ENCODE assay signal across 8 mouse cellular contexts in the genomic region with DNA sequence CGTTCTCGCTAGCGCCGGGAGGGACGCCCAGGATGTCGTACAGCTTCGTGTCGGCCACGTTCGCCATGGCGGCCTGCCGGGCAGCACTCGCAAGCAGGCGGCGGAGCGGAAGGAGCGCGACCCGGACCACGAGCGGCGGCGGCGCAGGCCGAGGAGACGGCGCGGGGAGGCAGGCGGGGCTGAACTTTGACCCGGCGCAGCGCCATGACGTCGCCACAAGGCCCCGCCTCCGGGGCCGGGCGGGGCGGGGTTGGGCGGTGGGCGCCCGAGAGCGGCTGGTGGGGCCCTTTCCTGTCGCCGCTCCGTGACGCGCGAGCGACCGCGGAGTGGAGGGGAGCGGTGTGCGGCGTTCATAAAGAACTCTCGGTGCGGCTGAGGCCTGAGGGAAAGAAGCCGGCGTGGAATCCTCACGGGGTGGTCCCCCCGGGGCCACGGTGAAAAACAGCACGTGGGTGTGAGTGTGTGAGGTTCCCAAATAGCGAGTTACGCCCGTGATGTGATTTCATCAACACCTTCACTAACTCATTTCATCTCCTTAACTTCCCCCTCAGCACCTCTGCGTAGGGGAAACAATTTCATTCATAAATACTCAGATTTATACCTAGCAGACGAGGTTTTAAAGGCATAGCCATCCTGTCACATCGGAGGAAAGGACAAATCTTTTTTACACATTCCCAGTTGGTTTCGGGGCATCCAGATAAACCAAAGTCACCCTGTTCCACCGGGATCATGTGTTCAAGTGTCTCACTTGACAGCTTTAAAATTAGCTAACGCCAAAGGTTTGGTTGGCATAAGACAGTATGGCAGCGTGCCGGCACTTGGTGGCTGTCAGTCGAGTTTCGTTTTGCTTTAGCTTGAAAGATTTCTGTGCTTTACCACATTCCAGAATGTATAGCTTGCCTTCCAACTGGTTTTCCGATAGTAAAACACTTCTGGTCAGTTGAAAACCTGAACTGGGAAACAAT. TPM values are rescaled to one million over a fixed set of nuclear protein-coding genes. Genes with fewer than 3 reads are reported as not detected.
DNase-seq lines count a peak whose midpoint lies in the region; ATAC-seq and TF ChIP-seq lines count a peak whose summit lies in the region.

A gene (minus strand): TSS at position 164 of the 965 bp plus-strand sequence.

- peaks cover 29 to 64% of the 10 kb centered on the region in 2 experiments for H3K36me3 ChIP-seq in MEL (ENCODE audit: control insufficient read depth in 1 of 2, insufficient read depth in 2 of 2, low read length in 2 of 2)
- 0 out of 2 replicates have a peak, but pooled peaks cover 11% of the 10 kb centered on the region for H3K36me3 ChIP-seq in forebrain, postnatal 0 days (ENCODE audit: insufficient read depth)
- peaks cover 26% of the 10 kb centered on the region for H3K36me3 ChIP-seq in lung, embryonic 15.5 days

- ATAC-seq in forebrain, postnatal 0 days, result peak; percentile 96
- ATAC-seq in lung, embryonic 15.5 days (ENCODE audit: borderline replicate concordance, extremely low read depth, low FRiP score, low TSS enrichment), result peak; percentile 96

- no peak for TF ChIP-seq RAD21 in MEL (IDR thresholded peaks at IDR 0.05; ENCODE audit: low read depth, low read length)

- H3K27ac ChIP-seq in MEL (ENCODE audit: control insufficient read depth, low read depth, low read length), result peak within 1 kb of the TSS; percentile 71
- peak within 1 kb of the TSS; percentile 91 for H3K27ac ChIP-seq in forebrain, postnatal 0 days (ENCODE audit: low read depth, low read length)
- H3K27ac ChIP-seq in lung, embryonic 15.5 days, result peak within 1 kb of the TSS; percentile 86

- TF ChIP-seq CTCF in MEL (IDR thresholded peaks at IDR 0.05 in 2 of 3, conservative IDR thresholded peaks at IDR 0.05 in 1 of 3; ENCODE audit: control insufficient read depth in 1 of 3, insufficient read depth in 1 of 3, low read depth in 2 of 3, low read length in 3 of 3, poor library complexity in 1 of 3, severe bottlenecking in 1 of 3), result no peak
- TF ChIP-seq CTCF in forebrain, postnatal 0 days (IDR thresholded peaks at IDR 0.05; ENCODE audit: low read depth), result no peak

- TF ChIP-seq EP300 in MEL (IDR thresholded peaks at IDR 0.05; ENCODE audit: low read depth in 1 of 2, low read length in 2 of 2), result no peak

- peak within 1 kb of the TSS; percentile 98 for H3K9ac ChIP-seq in MEL (ENCODE audit: control insufficient read depth, low read depth, low read length, poor library complexity, severe bottlenecking)
- H3K9ac ChIP-seq in forebrain, postnatal 0 days, result peak within 1 kb of the TSS; percentile 83
- peak within 1 kb of the TSS; percentile 73 for H3K9ac ChIP-seq in lung, embryonic 15.5 days

- peaks cover 40% of the 10 kb centered on the region for H3K79me2 ChIP-seq in MEL (ENCODE audit: control insufficient read depth, insufficient read depth, low read length, poor library complexity)

- H3K4me3 ChIP-seq in MEL (ENCODE audit: control insufficient read depth in 1 of 2, insufficient read depth in 1 of 2, low read depth in 2 of 2, low read length in 2 of 2), result peak within 1 kb of the TSS; percentile 92
- H3K4me3 ChIP-seq in forebrain, postnatal 0 days (ENCODE audit: low read depth, low read length), result peak within 1 kb of the TSS; percentile 94
- H3K4me3 ChIP-seq in lung, embryonic 15.5 days, result peak within 1 kb of the TSS; percentile 73

- peak within 1 kb of the TSS; percentile 82 for H3K4me2 ChIP-seq in forebrain, postnatal 0 days (ENCODE audit: low read depth)
- H3K4me2 ChIP-seq in lung, embryonic 15.5 days, result peak within 1 kb of the TSS; percentile 80

- peak; percentile 74 to 88; a peak in 3 of 4 replicates for TF ChIP-seq POLR2A in MEL (IDR thresholded peaks at IDR 0.05; ENCODE audit: control insufficient read depth in 1 of 2, insufficient read depth in 1 of 2, low read depth in 1 of 2, low read length in 2 of 2, poor library complexity in 1 of 2)

- peak; percentile 91 for DNase-seq in MEL (ENCODE audit: low read depth, low spot score)
- DNase-seq in cerebellum, adult 18-20 months, result peak; percentile 82 to 94
- peak; percentile 95 for DNase-seq in forebrain, postnatal 0 days
- peak; percentile 95 for DNase-seq in heart, postnatal 4 days
- DNase-seq in layer of hippocampus, adult 8-10 months (ENCODE audit: low spot score in 2 of 2), result peak; percentile 74 to 86
- peak; percentile 92 for DNase-seq in ovary, postnatal 14 days (ENCODE audit: low spot score)
- DNase-seq in thymus, postnatal 14 days, result peak; percentile 96

- WGBS in forebrain, postnatal 0 days, result 2% methylated on average over 72 of the region's 77 CpGs
- under 1% methylated on average over 77 of the region's 77 CpGs for WGBS in lung, embryonic 15.5 days

- no peaks in the 10 kb centered on the region for H3K27me3 ChIP-seq in MEL (ENCODE audit: control insufficient read depth in 1 of 2, insufficient read depth in 2 of 2, low read length in 2 of 2)
- no peaks in the 10 kb centered on the region for H3K27me3 ChIP-seq in forebrain, postnatal 0 days (ENCODE audit: insufficient read depth, low read length)
- no peaks in the 10 kb centered on the region for H3K27me3 ChIP-seq in lung, embryonic 15.5 days

- H3K4me1 ChIP-seq in MEL (ENCODE audit: control insufficient read depth in 1 of 2, insufficient read depth in 2 of 2, low read length in 2 of 2), result peaks cover 24 to 30% of the 10 kb centered on the region in 2 experiments
- peaks cover 3% of the 10 kb centered on the region; the same call in 1 of the 2 replicates for H3K4me1 ChIP-seq in forebrain, postnatal 0 days (ENCODE audit: insufficient read depth)
- no peaks in the 10 kb centered on the region; the same call in 1 of the 2 replicates for H3K4me1 ChIP-seq in lung, embryonic 15.5 days

- H3K9me3 ChIP-seq in MEL (replicated peaks; ENCODE audit: insufficient read depth, low read length), result no peaks in the 10 kb centered on the region
- no peaks in the 10 kb centered on the region for H3K9me3 ChIP-seq in forebrain, postnatal 0 days (ENCODE audit: low read length)
- no peaks in the 10 kb centered on the region for H3K9me3 ChIP-seq in lung, embryonic 15.5 days

TF ChIP-seq in MEL, 35 proteins besides CTCF, POLR2A, EP300 and RAD21 (continues in another document):
- no peak for TF ChIP-seq ZKSCAN1 (IDR thresholded peaks at IDR 0.05; ENCODE audit: low read depth, low read length)
- peak; percentile 56; the same call in 1 of the 2 replicates for TF ChIP-seq KAT2A (conservative IDR thresholded peaks at IDR 0.05; ENCODE audit: low read depth, low read length)
- no peak for TF ChIP-seq RCOR1 (IDR thresholded peaks at IDR 0.05; ENCODE audit: low read depth, low read length)
- TF ChIP-seq ZC3H11A (IDR thresholded peaks at IDR 0.05; ENCODE audit: low read depth, low read length), result no peak
- peak; percentile 48; the same call in 1 of the 2 replicates for TF ChIP-seq NRF1 (IDR thresholded peaks at IDR 0.05; ENCODE audit: insufficient read depth, low read depth, low read length, poor library complexity, severe bottlenecking)
- no peak for TF ChIP-seq GABPA (IDR thresholded peaks at IDR 0.05; ENCODE audit: low read depth, low read length)
- peak; percentile 18; the same call in 1 of the 2 replicates for TF ChIP-seq TBP (IDR thresholded peaks at IDR 0.05; ENCODE audit: low read depth, low read length)
- peak; percentile 81 for TF ChIP-seq NELFE (IDR thresholded peaks at IDR 0.05; ENCODE audit: low read depth, low read length)
- no peak for TF ChIP-seq CHD2 (IDR thresholded peaks at IDR 0.05; ENCODE audit: low read length)
- TF ChIP-seq MAFK (IDR thresholded peaks at IDR 0.05; ENCODE audit: borderline replicate concordance, low read depth, low read length), result no peak
- 0 out of 2 replicates have a peak, but pooled peaks have one; percentile 47 for TF ChIP-seq MYC (IDR thresholded peaks at IDR 0.05; ENCODE audit: low read depth, low read length)
- TF ChIP-seq ZMIZ1 (IDR thresholded peaks at IDR 0.05; ENCODE audit: low read depth, low read length), result peak; percentile 65
- TF ChIP-seq USF1 (IDR thresholded peaks at IDR 0.05; ENCODE audit: low read depth, low read length), result no peak
- TF ChIP-seq SMC3 (IDR thresholded peaks at IDR 0.05; ENCODE audit: low read depth, low read length), result no peak
- no peak for TF ChIP-seq USF2 (IDR thresholded peaks at IDR 0.05; ENCODE audit: borderline replicate concordance in 1 of 2, insufficient read depth in 1 of 2, low read depth in 1 of 2, low read length in 2 of 2)
- no peak for TF ChIP-seq GATA1 (IDR thresholded peaks at IDR 0.05; ENCODE audit: low read depth, low read length)
- peak; percentile 61 for TF ChIP-seq MAX (IDR thresholded peaks at IDR 0.05; ENCODE audit: low read length)
- peak; percentile 96 for TF ChIP-seq MXI1 (IDR thresholded peaks at IDR 0.05; ENCODE audit: low read depth, low read length)
- TF ChIP-seq CHD1 (IDR thresholded peaks at IDR 0.05; ENCODE audit: low read depth, low read length), result no peak; the same call in 1 of the 2 replicates
- 0 out of 2 replicates have a peak, but pooled peaks have one; percentile 29 for TF ChIP-seq POLR2AphosphoS5 (IDR thresholded peaks at IDR 0.05; ENCODE audit: borderline replicate concordance, low read depth, low read length)
- TF ChIP-seq MEF2A (IDR thresholded peaks at IDR 0.05; ENCODE audit: extremely low read depth, insufficient replicate concordance, low read depth, low read length, poor library complexity, severe bottlenecking), result no peak; the same call in 1 of the 2 replicates
- TF ChIP-seq TAL1 (IDR thresholded peaks at IDR 0.05; ENCODE audit: low read length), result no peak
- peak; percentile 15; the same call in 1 of the 2 replicates for TF ChIP-seq ELF1 (IDR thresholded peaks at IDR 0.05; ENCODE audit: low read depth, low read length)
- TF ChIP-seq BHLHE40 (IDR thresholded peaks at IDR 0.05; ENCODE audit: borderline replicate concordance, low read depth, low read length), result 0 out of 2 replicates have a peak, but pooled peaks have one; percentile 29
- peak; percentile 51; the same call in 1 of the 2 replicates for TF ChIP-seq TCF12 (IDR thresholded peaks at IDR 0.05; ENCODE audit: low read depth, low read length)
- peak; percentile 68; the same call in 1 of the 2 replicates for TF ChIP-seq POLR2AphosphoS2 (IDR thresholded peaks at IDR 0.05; ENCODE audit: low read length)

RNA-seq across cellular contexts. Expression of the gene that starts here (rescaled TPM):
- total RNA-seq in MEL (2012; rRNA removed), result 189 and 207 TPM in 2 replicates
- polyA plus RNA-seq in MEL (2012; ENCODE audit: insufficient read depth in 1 of 2, insufficient read length in 2 of 2, low read depth in 1 of 2, low replicate concordance in 2 of 2, missing spikeins in 1 of 2), result 100 to 1,000 TPM in 1 of 2 experiments, not detected in 1; 307 TPM
- total RNA-seq in forebrain, postnatal 0 days (2014; rRNA removed), result 87.3 and 89.7 TPM in 2 replicates
- polyA plus RNA-seq in forebrain, postnatal 0 days (2015; fragmentation: Nextera tagmentation; extraction: Ambion mirVana), result 164 and 166 TPM in 2 replicates
- 100 to 1,000 TPM; 184 to 192 TPM for total RNA-seq in heart, postnatal 4 days (2021)
- total RNA-seq in layer of hippocampus, adult 8-10 months (2022), result 100 to 1,000 TPM; 184 to 196 (median 194) TPM
- polyA plus RNA-seq in lung, embryonic 15.5 days (2015; fragmentation: Nextera tagmentation; extraction: Ambion mirVana), result 144 and 160 TPM in 2 replicates

Comparison
In these comparisons a context has a peak if more than half of its experiments do, and no peak if none do; other contexts are left out.
1. Peak in every context shown above with its lines: DNase-seq, ATAC-seq, H3K4me3 ChIP-seq and H3K27ac ChIP-seq.